Mouse (Mus musculus) mouse embryonic stem cell (cell line): ENCODE measurements around the gene Slc4a10.

Source experiments
- in situ Hi-C, 2 experiments: fragments of 300-500 bp; cut with MboI; formaldehyde crosslinking; loops; 1 replicate in 1 of 2; 3 replicates in 1 of 2; pipeline ENCODE4 v1.14.3; 2019 to 2020; ENCODE audit warnings: low sequenced_read_pairs in 2 of 2, low pct_unique_long_range_greater_than_20kb in 1 of 2, mixed read lengths in 1 of 2; ENCODE audit not compliant: unreplicated experiment in 1 of 2

Gene Slc4a10

GRCm38 (mm10) chr2:62339222-62339944 is 293.1 kb downstream of the Slc4a10 start:
- in situ Hi-C loops = no loop called here

- in situ Hi-C loops = no loop called here
Observed at GRCm38 (mm10) chr2:62341061-62341733, 294.9 kb downstream of the Slc4a10 start.

GRCm38 (mm10) chr2:62341734-62342128 is 295.5 kb downstream of the Slc4a10 start:
- in situ Hi-C loops = no loop called here

- in situ Hi-C loops = no loop called here
Observed at GRCm38 (mm10) chr2:62344367-62344766, 298.1 kb downstream of the Slc4a10 start.

- in situ Hi-C loops = no loop called here
Observed at GRCm38 (mm10) chr2:62346771-62347170, 300.5 kb downstream of the Slc4a10 start.

GRCm38 (mm10) chr2:62347762-62348161 is 301.5 kb downstream of the Slc4a10 start:
- in situ Hi-C loops = no loop called here

GRCm38 (mm10) chr2:62352035-62352434 is 305.8 kb downstream of the Slc4a10 start:
- in situ Hi-C loops = no loop called here

- in situ Hi-C loops = no loop called here
Observed at GRCm38 (mm10) chr2:62355766-62356165, 309.5 kb downstream of the Slc4a10 start.

GRCm38 (mm10) chr2:62356606-62357005 is 310.3 kb downstream of the Slc4a10 start:
- in situ Hi-C loops = no loop called here

GRCm38 (mm10) chr2:62357259-62357658 is 311.0 kb downstream of the Slc4a10 start:
- in situ Hi-C loops = no loop called here

- in situ Hi-C loops = no loop called here
Observed at GRCm38 (mm10) chr2:62360872-62361271, 314.6 kb downstream of the Slc4a10 start.

- in situ Hi-C loops = no loop called here
Observed at GRCm38 (mm10) chr2:62361514-62361913, 315.3 kb downstream of the Slc4a10 start.

- in situ Hi-C loops = no loop called here
Observed at GRCm38 (mm10) chr2:62362211-62362610, 315.9 kb downstream of the Slc4a10 start.

- in situ Hi-C loops = no loop called here
Observed at GRCm38 (mm10) chr2:62363606-62364005, 317.3 kb downstream of the Slc4a10 start.

- in situ Hi-C loops = no loop called here
Observed at GRCm38 (mm10) chr2:62368349-62369053, 322.2 kb downstream of the Slc4a10 start.

- in situ Hi-C loops = no loop called here
Observed at GRCm38 (mm10) chr2:62370048-62370447, 323.8 kb downstream of the Slc4a10 start.

- in situ Hi-C loops = no loop called here
Observed at GRCm38 (mm10) chr2:62373692-62374091, 327.4 kb downstream of the Slc4a10 start.
